Mouse (Mus musculus) ES-CJ7 (cell line): ENCODE data around the gene Chrm4.

Experiments
- DNase-seq: peaks from one replicate; pipeline ENCODE4 v3.0.0; 2011; ENCODE audit warnings: low read depth, low spot score

Gene Chrm4

DNA sequence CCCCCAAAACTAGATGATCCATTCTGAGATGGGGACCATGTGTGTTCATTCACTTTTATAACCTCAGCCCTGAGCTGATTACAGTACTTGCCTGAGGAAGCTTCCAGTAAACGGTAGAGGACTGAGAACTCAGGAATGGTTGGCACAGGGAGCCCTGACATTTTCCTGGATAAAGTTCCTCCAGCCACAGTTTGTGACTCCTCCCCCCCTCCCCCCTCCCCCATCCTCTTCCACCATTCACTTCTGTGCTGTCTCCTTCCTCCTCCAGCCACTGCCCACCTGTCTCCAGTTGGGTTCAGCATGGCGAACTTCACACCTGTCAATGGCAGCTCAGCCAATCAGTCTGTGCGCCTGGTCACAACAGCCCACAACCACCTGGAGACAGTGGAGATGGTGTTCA lies at the start of gene Chrm4:
Gene Chrm4 (plus strand): TSS at position 301 of the 400 bp plus-strand sequence.
- DNase-seq: no peak

GRCm38 (mm10) chr2:91878387-91879180 lies 48.5 kb upstream of the Chrm4 start:
- no peak for DNase-seq

- DNase-seq: no peak
Measured at GRCm38 (mm10) chr2:91883961-91884360, 43.1 kb upstream of the Chrm4 start.

- DNase-seq: no peak
Measured at GRCm38 (mm10) chr2:91884616-91885015, 42.4 kb upstream of the Chrm4 start.

GRCm38 (mm10) chr2:91894716-91895115 lies 32.3 kb upstream of the Chrm4 start:
- DNase-seq: no peak

- no peak for DNase-seq
Measured at GRCm38 (mm10) chr2:91895401-91895800, 31.6 kb upstream of the Chrm4 start.

DNA sequence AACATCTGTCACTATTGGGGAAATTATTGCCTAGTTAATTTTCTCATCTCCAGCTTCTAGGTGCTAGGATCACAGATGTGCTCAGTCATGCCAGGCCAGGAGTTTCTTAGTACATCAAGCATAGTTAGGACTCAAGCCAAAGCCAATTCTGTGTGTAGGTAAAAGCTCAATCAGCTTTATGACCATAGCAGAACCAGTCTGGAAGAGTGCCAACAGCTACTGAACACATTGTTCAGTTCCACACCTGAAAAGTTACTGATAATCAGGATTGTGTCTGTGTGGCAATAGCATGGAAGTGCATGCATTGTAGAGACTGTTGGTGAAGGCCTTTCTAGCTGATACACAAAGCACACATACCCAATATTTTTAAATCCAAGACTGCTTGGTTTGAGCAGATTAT lies 29.1 kb upstream of the Chrm4 start:
- no peak for DNase-seq

- DNase-seq: no peak
Measured at GRCm38 (mm10) chr2:91899141-91899540, 27.9 kb upstream of the Chrm4 start.

DNA sequence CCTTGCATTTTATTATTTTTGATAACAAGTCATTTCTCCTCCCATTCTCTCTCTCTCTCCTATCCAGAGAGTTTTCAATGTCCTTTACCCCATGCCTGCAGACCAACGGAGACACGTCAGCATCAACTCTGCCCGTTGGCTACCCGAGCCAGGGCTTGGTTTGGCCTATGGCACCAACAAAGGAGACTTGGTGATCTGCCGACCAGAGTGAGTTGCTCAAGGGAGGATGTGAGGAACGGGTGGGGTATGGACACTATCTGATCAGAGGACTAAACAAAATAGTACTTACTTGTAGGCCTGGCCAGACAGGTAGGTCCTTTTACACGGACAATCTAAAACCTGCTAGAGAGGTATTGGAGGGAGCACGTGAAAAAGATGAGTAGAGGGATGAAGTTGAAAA lies 26.6 kb upstream of the Chrm4 start:
- DNase-seq: no peak

- no peak for DNase-seq
Measured at GRCm38 (mm10) chr2:91902336-91902735, 24.7 kb upstream of the Chrm4 start.

- no peak for DNase-seq
Measured at GRCm38 (mm10) chr2:91903171-91903925, 23.7 kb upstream of the Chrm4 start.

DNA sequence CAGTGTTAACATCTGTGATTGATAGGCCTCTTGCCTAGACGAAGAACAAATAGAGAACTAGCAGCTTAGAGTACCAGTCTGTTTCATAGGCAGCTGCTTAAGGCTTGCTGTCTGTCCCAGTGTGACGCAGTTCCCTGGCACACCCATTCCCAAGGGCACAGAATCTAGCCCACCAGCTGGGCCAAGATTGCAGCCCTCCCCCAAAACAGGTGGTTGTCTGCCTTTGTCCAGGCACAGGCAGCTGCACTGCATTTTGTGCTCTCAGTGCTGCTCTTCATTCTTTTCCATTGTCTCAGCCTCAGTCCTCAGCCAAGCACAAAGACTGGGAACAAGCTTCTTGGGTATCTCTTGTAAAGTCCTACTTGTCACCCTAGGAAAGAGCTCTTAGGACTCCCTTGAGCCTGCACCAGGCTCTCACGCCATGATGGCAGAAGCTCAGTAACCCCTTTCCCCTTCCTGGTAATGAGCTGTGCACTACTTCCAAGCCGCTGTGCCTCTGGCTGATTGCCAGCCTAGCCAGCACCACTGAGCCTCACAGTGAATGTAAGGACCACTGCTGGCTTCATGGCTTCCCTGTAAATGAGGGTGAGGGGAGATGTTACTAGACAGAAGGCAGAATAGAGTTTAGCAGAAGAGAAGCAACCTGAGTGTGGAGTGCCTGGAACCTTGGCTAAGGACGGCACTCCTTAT lies 22.3 kb upstream of the Chrm4 start:
- DNase-seq: peak; percentile 48

DNA sequence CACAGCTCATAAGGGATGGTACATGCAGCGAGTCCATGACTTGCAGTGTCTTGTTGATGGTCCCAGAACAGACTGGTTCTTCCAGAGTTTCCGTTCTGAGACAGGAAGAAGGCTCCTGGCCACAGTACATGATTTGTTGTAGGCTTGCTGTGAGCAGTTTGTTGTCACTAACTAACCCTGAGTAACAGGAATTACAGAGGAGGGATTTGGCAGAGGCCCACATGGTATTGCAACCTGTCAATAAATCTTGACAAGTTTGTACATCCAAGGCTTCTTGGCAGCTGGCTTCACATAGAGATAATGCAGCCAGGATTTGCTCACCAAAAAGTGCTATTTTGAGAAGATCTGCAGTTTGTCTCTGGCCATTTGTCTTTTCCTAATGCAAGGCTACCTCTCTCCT lies 20.9 kb upstream of the Chrm4 start:
- DNase-seq: no peak

- no peak for DNase-seq
Measured at GRCm38 (mm10) chr2:91912616-91913015, 14.4 kb upstream of the Chrm4 start.

GRCm38 (mm10) chr2:91913328-91914110 lies 13.5 kb upstream of the Chrm4 start:
- DNase-seq: no peak

- DNase-seq: no peak
Measured at GRCm38 (mm10) chr2:91916346-91916977, 10.6 kb upstream of the Chrm4 start.

- no peak for DNase-seq
Measured at GRCm38 (mm10) chr2:91917096-91917495, 10.0 kb upstream of the Chrm4 start.

- DNase-seq: no peak
Measured at GRCm38 (mm10) chr2:91920130-91920529, 6.9 kb upstream of the Chrm4 start.

GRCm38 (mm10) chr2:91921181-91921789 lies 5.8 kb upstream of the Chrm4 start:
- DNase-seq: peak; percentile 54

GRCm38 (mm10) chr2:91921790-91922570 lies 5.1 kb upstream of the Chrm4 start:
- peak; percentile 80 for DNase-seq
